ENCODE assay signal across 22 mouse cellular contexts in genomic region chr17:30415693-30416092, GRCm38 (mm10).
DNase-seq lines count a peak whose midpoint lies in the region; ATAC-seq and TF ChIP-seq lines count a peak whose summit lies in the region.
"Had no signal": no experiment of that assay in that cellular context is flagged by ENCODE, and none has a peak within 500 bp of the region (broad histone marks: within the 10 kb centered on the region; RNA-seq: fewer than 3 reads in every experiment).

No protein-coding gene starts in this region.

- H3K4me1 ChIP-seq in intestine, embryonic 15.5 days (replicated peaks), result peaks cover 6% of the 10 kb centered on the region; the same call in 1 of the 2 replicates
- 0 out of 2 replicates have a peak, but pooled peaks cover 3% of the 10 kb centered on the region for H3K4me1 ChIP-seq in intestine, embryonic 16.5 days (ENCODE audit: control insufficient read depth, insufficient read depth, low read length)
- peaks cover 17% of the 10 kb centered on the region; the same call in 1 of the 2 replicates for H3K4me1 ChIP-seq in small intestine, adult 2 months (ENCODE audit: control insufficient read depth, insufficient read depth, insufficient read length, low read length)
- H3K4me1 ChIP-seq in hindbrain, embryonic 12.5 days, result peaks cover 2% of the 10 kb centered on the region; the same call in 1 of the 2 replicates
- H3K4me1 ChIP-seq: embryonic facial prominence, embryonic 13.5 days; embryonic facial prominence, embryonic 15.5 days had no signal

- H3K9ac ChIP-seq in intestine, embryonic 15.5 days, result no peak overlapping the region
- H3K9ac ChIP-seq in intestine, embryonic 16.5 days (ENCODE audit: low read depth, low read length), result no peak overlapping the region
- no peak overlapping the region for H3K9ac ChIP-seq in hindbrain, embryonic 12.5 days
- H3K9ac ChIP-seq: embryonic facial prominence, embryonic 13.5 days; embryonic facial prominence, embryonic 15.5 days; forebrain, embryonic 12.5 days had no signal

- H3K27me3 ChIP-seq in intestine, embryonic 15.5 days (replicated peaks), result no peaks in the 10 kb centered on the region
- H3K27me3 ChIP-seq in intestine, embryonic 16.5 days (replicated peaks; ENCODE audit: control insufficient read depth, insufficient read depth, low read length), result no peaks in the 10 kb centered on the region
- H3K27me3 ChIP-seq in small intestine, adult 2 months (ENCODE audit: control insufficient read depth, insufficient read depth, low read length), result no peaks in the 10 kb centered on the region
- H3K27me3 ChIP-seq in hindbrain, embryonic 12.5 days, result no peaks in the 10 kb centered on the region
- H3K27me3 ChIP-seq: embryonic facial prominence, embryonic 13.5 days; embryonic facial prominence, embryonic 15.5 days; forebrain, embryonic 12.5 days had no signal

- no peaks in the 10 kb centered on the region for H3K36me3 ChIP-seq in intestine, embryonic 15.5 days
- H3K36me3 ChIP-seq in intestine, embryonic 16.5 days (ENCODE audit: control insufficient read depth, insufficient read depth, low read length), result no peaks in the 10 kb centered on the region
- H3K36me3 ChIP-seq in small intestine, adult 2 months (ENCODE audit: control insufficient read depth, insufficient read depth, low read length), result no peaks in the 10 kb centered on the region
- no peaks in the 10 kb centered on the region for H3K36me3 ChIP-seq in hindbrain, embryonic 12.5 days
- H3K36me3 ChIP-seq: embryonic facial prominence, embryonic 13.5 days; embryonic facial prominence, embryonic 15.5 days; forebrain, embryonic 10.5 days; forebrain, embryonic 12.5 days had no signal

- no peak overlapping the region for H3K4me3 ChIP-seq in intestine, embryonic 15.5 days (replicated peaks)
- no peak overlapping the region for H3K4me3 ChIP-seq in intestine, embryonic 16.5 days (ENCODE audit: low read length)
- H3K4me3 ChIP-seq in small intestine, adult 2 months (ENCODE audit: low read depth, low read length), result no peak overlapping the region
- no peak overlapping the region for H3K4me3 ChIP-seq in hindbrain, embryonic 12.5 days
- H3K4me3 ChIP-seq: embryonic facial prominence, embryonic 13.5 days; embryonic facial prominence, embryonic 15.5 days; erythroblast, embryonic 14.5 days; forebrain, embryonic 10.5 days; forebrain, embryonic 12.5 days had no signal

- no peak for DNase-seq in lung, postnatal 36 days
- DNase-seq: adrenal gland, adult 2 months; adrenal gland, postnatal 10 days; adrenal gland, postnatal 25 days; cerebellum, adult 11 months; cerebellum, adult 18-20 months; cerebellum, adult 8-10 months; cerebellum, adult 9-11 months; cerebellum, postnatal 14 days; cerebellum, postnatal 36 days; embryo, embryonic 11 days had no signal

- H3K4me2 ChIP-seq in intestine, embryonic 15.5 days (replicated peaks), result no peak overlapping the region
- H3K4me2 ChIP-seq in intestine, embryonic 16.5 days (ENCODE audit: low read depth, low read length), result no peak overlapping the region
- no peak overlapping the region for H3K4me2 ChIP-seq in hindbrain, embryonic 12.5 days (replicated peaks)
- H3K4me2 ChIP-seq: embryonic facial prominence, embryonic 13.5 days; embryonic facial prominence, embryonic 15.5 days; forebrain, embryonic 12.5 days had no signal

- TF ChIP-seq POLR2A in small intestine, adult 2 months (IDR thresholded peaks at IDR 0.05; ENCODE audit: low read depth, low read length), result no peak

- no peak overlapping the region for H3K27ac ChIP-seq in intestine, embryonic 15.5 days
- 0 out of 2 replicates have a peak overlapping the region, but pooled peaks have one; percentile 23 for H3K27ac ChIP-seq in intestine, embryonic 16.5 days (ENCODE audit: low read length)
- H3K27ac ChIP-seq in small intestine, adult 2 months (ENCODE audit: insufficient read depth, low read depth, low read length), result peak overlapping the region; percentile 66; the same call in 1 of the 2 replicates
- no peak overlapping the region for H3K27ac ChIP-seq in hindbrain, embryonic 12.5 days
- H3K27ac ChIP-seq: embryonic facial prominence, embryonic 13.5 days; embryonic facial prominence, embryonic 15.5 days; forebrain, embryonic 10.5 days; forebrain, embryonic 12.5 days had no signal

- no peak for TF ChIP-seq CTCF in small intestine, adult 2 months (IDR thresholded peaks at IDR 0.05; ENCODE audit: extremely low read depth, insufficient read length, insufficient replicate concordance, low read depth, low read length)

- WGBS in intestine, embryonic 15.5 days, result 59% methylated on average over 3 of the region's 3 CpGs
- 63% methylated on average over 3 of the region's 3 CpGs for WGBS in intestine, embryonic 16.5 days
- 50% methylated on average over 3 of the region's 3 CpGs for WGBS in small intestine, adult 2 months
- 80% methylated on average over 3 of the region's 3 CpGs for WGBS in hindbrain, embryonic 12.5 days

- peak; percentile 70 for ATAC-seq in intestine, embryonic 15.5 days
- ATAC-seq in intestine, embryonic 16.5 days, result peak; percentile 71
- ATAC-seq in hindbrain, embryonic 12.5 days (ENCODE audit: low FRiP score), result no peak
- ATAC-seq: forebrain, embryonic 14.5 days; forebrain, embryonic 16.5 days had no signal

- no peaks in the 10 kb centered on the region for H3K9me3 ChIP-seq in intestine, embryonic 15.5 days
- H3K9me3 ChIP-seq in intestine, embryonic 16.5 days (ENCODE audit: control insufficient read depth, low read length), result no peaks in the 10 kb centered on the region
- H3K9me3 ChIP-seq in hindbrain, embryonic 12.5 days (replicated peaks), result no peaks in the 10 kb centered on the region
- H3K9me3 ChIP-seq: embryonic facial prominence, embryonic 13.5 days; embryonic facial prominence, embryonic 15.5 days; forebrain, embryonic 10.5 days; forebrain, embryonic 12.5 days had no signal

Comparison
In these comparisons a context has a peak if more than half of its experiments do, and no peak if none do; other contexts are left out.
1. H3K27ac ChIP-seq: peak in intestine, embryonic 16.5 days (single experiment) and small intestine, adult 2 months (single experiment); none in intestine, embryonic 15.5 days (single experiment) and hindbrain, embryonic 12.5 days (single experiment).